Mouse (Mus musculus): ENCODE data around the gene Plp2.
"Not testable (repeated sequence)": the region's sequence is repeated elsewhere in the genome, so short reads cannot be mapped to it uniquely, and the experiment has no call there.

Gene Plp2

GRCm38 (mm10) chrX:7670921-7671623 lies at the start of gene Plp2:
Gene Plp2, minus strand, starts transcription at chrX:7671390.
- peak in 1 of 2 experiments; percentile 25 for DNase-seq

- DNase-seq: not testable (repeated sequence)
Observed at GRCm38 (mm10) chrX:7716058-7716457, 44.9 kb upstream of the Plp2 start.

- DNase-seq: peak; percentile 80 to 92
Observed at GRCm38 (mm10) chrX:7714135-7714899, 43.1 kb upstream of the Plp2 start, which contains the start of gene Wdr45. Gene Wdr45, plus strand, starts transcription at chrX:7714333.

- not testable (repeated sequence) for DNase-seq
Observed at GRCm38 (mm10) chrX:7713764-7714134, 42.6 kb upstream of the Plp2 start.

GRCm38 (mm10) chrX:7696954-7697381 lies 25.8 kb upstream of the Plp2 start, which contains the start of gene Gpkow:
Gene Gpkow, plus strand, starts transcription at chrX:7697131.
- DNase-seq: peak; percentile 70 to 79

GRCm38 (mm10) chrX:7696520-7696919 lies 25.3 kb upstream of the Plp2 start:
- DNase-seq: no peak

- no peak for DNase-seq
Observed at GRCm38 (mm10) chrX:7692862-7693261, 21.7 kb upstream of the Plp2 start.

GRCm38 (mm10) chrX:7690486-7690885 lies 19.3 kb upstream of the Plp2 start:
- DNase-seq: no peak

- no peak for DNase-seq
Observed at GRCm38 (mm10) chrX:7688321-7688720, 17.1 kb upstream of the Plp2 start.

GRCm38 (mm10) chrX:7680864-7681263 lies 9.7 kb upstream of the Plp2 start, which contains the start of gene Magix:
Gene Magix, minus strand, starts transcription at chrX:7681251.
- no peak for DNase-seq

- no peak for DNase-seq
Observed at GRCm38 (mm10) chrX:7680057-7680412, 8.8 kb upstream of the Plp2 start.

- peak; percentile 74 to 77 for DNase-seq
Observed at GRCm38 (mm10) chrX:7679405-7680056, 8.3 kb upstream of the Plp2 start.

GRCm38 (mm10) chrX:7678986-7679385 lies 7.8 kb upstream of the Plp2 start:
- no peak for DNase-seq

GRCm38 (mm10) chrX:7675001-7675380 lies 3.8 kb upstream of the Plp2 start:
- no peak for DNase-seq

GRCm38 (mm10) chrX:7674284-7675000 lies 3.3 kb upstream of the Plp2 start:
- peak in 1 of 2 experiments; percentile 26 for DNase-seq

- peak in 1 of 2 experiments; percentile 38 for DNase-seq
Observed at GRCm38 (mm10) chrX:7673578-7674281, 2.5 kb upstream of the Plp2 start.

GRCm38 (mm10) chrX:7672739-7673138 lies 1.5 kb upstream of the Plp2 start:
- no peak for DNase-seq

- DNase-seq: peak in 1 of 2 experiments; percentile 56
Observed at GRCm38 (mm10) chrX:7670390-7670881, 754 bp downstream of the Plp2 start.

GRCm38 (mm10) chrX:7665739-7666502 lies 5.3 kb downstream of the Plp2 start:
- DNase-seq: no peak

- no peak for DNase-seq
Observed at GRCm38 (mm10) chrX:7664791-7665190, 6.4 kb downstream of the Plp2 start.

GRCm38 (mm10) chrX:7662936-7663335 lies 8.3 kb downstream of the Plp2 start:
- DNase-seq: no peak

Data from thymus, adult 18-20 months (tissue).